Mouse (Mus musculus) embryonic stem cell, embryonic (primary cell): ENCODE data around the gene Rlf.

Experiments
- CTCF ChIA-PET, 4 experiments: fragments of 300-600 bp in 2 of 4; fragments of 350-600 bp in 2 of 4; sonication (Branson Sonifier 250); formaldehyde crosslinking; loops; one replicate each; lab custom pipeline; 2022; ENCODE audit warnings: inconsistent platforms in 2 of 4; lab: Charles Lee
- POLR2A ChIA-PET, 4 experiments: fragments of 300-600 bp in 2 of 4; fragments of 350-600 bp in 2 of 4; sonication (Branson Sonifier 250); formaldehyde crosslinking; loops; one replicate each; lab custom pipeline; 2022; ENCODE audit warnings: antibody characterized with exemption in 4 of 4, inconsistent platforms in 1 of 4; lab: Charles Lee

Rlf gene

GRCm38 (mm10) chr4:121214793-121215304 lies at the start of gene Rlf:
Gene Rlf, minus strand, starts transcription at chr4:121215084.
- ChIA-PET POLR2A (interaction anchor here (0.6 to 2.2 kb wide), 22 partner anchors 10 to 1745 kb away, joined by 3 to 20 read pairs (median 3); partner anchors contain the start of genes Smap2 (in 2 of the 4) and Exo5 (in 1 of the 4)), CTCF (interaction anchor here (0.6 to 1.0 kb wide), 4 partner anchors 12 to 900 kb away, joined by 3 to 6 read pairs (median 3); no protein-coding TSS in a partner anchor)

GRCm38 (mm10) chr4:121241612-121242000 lies 26.7 kb upstream of the Rlf start:
- ChIA-PET CTCF (interaction anchor here (0.6 to 1.0 kb wide), 11 partner anchors 9 to 1536 kb away, joined by 3 to 7 read pairs (median 3); partner anchors contain the start of gene Smap2 (in 1 of the 4)), POLR2A (interaction anchor here in 2 of 4 experiments (0.6 to 0.9 kb wide), 3 partner anchors 31 to 317 kb away, joined by 3 to 8 read pairs (median 4); partner anchors contain the start of gene Exo5 (in 1 of the 2))

- POLR2A ChIA-PET: interaction anchor here in 2 of 4 experiments (0.6 to 0.9 kb wide), 3 partner anchors 30 to 316 kb away, joined by 3 to 8 read pairs (median 4); partner anchors contain the start of gene Exo5 (in 1 of the 2)
- CTCF ChIA-PET: interaction anchor here in 3 of 4 experiments (0.5 to 1.0 kb wide), 9 partner anchors 8 to 1537 kb away, joined by 3 to 6 read pairs (median 4); partner anchors contain the start of gene Smap2 (in 1 of the 3)
Observed at GRCm38 (mm10) chr4:121240637-121241611, 26.0 kb upstream of the Rlf start.

DNA sequence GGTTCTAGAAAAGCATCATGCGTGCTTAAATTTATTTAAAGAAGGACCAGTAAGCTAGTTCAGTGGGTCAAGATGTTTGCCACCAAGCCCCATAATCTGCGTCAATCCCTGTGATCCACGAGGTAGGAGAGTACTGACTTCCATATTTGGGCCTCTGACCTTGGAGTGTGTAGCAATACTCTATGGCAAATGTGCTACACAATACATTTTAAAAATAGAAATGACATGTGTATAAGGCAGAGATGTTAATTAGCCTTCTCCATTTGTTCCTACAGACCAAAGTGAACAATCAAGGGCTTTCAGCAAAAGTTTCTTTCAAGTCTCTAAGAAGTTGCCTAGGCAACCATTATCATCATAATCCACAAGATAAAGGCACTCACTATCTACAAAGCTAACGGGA lies 25.0 kb upstream of the Rlf start:
- CTCF ChIA-PET: interaction anchor here in 3 of 4 experiments (0.5 to 0.8 kb wide), 5 partner anchors 92 to 1529 kb away, joined by 3 to 13 read pairs (median 4); no protein-coding TSS in a partner anchor
- POLR2A ChIA-PET: interaction anchor here in 1 of 4 experiments (0.5 to 0.8 kb wide), 2 partner anchors 11 to 322 kb away, joined by 3 to 4 read pairs; no protein-coding TSS in a partner anchor

- ChIA-PET CTCF (interaction anchor here (0.5 to 2.6 kb wide), 16 partner anchors 9 to 539 kb away, joined by 3 to 16 read pairs (median 4); partner anchors contain the start of genes Smap2 (in 1 of the 4) and Zmpste24 (in 1 of the 4)), POLR2A (interaction anchor here in 2 of 4 experiments (0.6 to 1.3 kb wide), 3 partner anchors 14 to 812 kb away, joined by 3 to 5 read pairs (median 3); partner anchors contain the start of gene Exo5 (in 1 of the 2))
Observed at GRCm38 (mm10) chr4:121231772-121232414, 17.0 kb upstream of the Rlf start.

DNA sequence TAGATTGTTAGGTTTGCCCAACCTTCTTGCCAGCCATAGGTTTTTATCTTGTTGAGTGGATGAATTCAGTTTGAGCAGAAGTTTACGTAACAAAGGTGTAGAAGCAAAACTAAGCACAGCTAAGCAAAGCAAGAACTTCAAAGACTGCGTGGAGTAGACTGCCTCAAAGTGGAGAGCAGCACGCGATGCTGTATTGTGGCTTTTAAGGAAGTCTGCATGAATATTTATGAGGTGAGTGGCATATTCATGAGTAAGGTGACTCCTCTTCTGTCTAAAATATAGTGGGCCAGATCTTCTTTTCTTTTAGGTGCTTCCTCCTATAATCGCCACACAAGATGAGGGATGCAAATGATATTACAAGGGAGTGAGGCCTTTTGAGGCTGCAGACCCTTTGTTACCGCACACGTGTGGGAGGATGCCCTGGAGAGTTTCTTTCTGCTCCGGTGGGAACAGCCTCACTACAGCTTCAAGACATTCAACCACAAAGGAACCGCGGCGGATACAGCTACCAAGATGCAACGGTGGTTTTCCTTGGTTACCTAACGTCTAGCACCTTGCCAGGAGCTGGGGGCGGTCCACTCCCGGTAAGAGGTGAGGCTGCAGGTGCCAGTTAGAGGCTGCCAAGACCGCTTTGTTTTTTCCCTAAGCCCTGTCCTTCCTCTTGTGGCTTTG lies 16.2 kb upstream of the Rlf start:
- ChIA-PET POLR2A (interaction anchor here in 3 of 4 experiments (0.6 to 1.3 kb wide), 7 partner anchors 15 to 359 kb away, joined by 3 to 8 read pairs (median 3); partner anchors contain the start of gene Exo5 (in 2 of the 3)), CTCF (interaction anchor here in 3 of 4 experiments (1.5 to 2.6 kb wide), 5 partner anchors 10 to 214 kb away, joined by 4 to 16 read pairs (median 6); partner anchors contain the start of gene Smap2 (in 1 of the 3))

DNA sequence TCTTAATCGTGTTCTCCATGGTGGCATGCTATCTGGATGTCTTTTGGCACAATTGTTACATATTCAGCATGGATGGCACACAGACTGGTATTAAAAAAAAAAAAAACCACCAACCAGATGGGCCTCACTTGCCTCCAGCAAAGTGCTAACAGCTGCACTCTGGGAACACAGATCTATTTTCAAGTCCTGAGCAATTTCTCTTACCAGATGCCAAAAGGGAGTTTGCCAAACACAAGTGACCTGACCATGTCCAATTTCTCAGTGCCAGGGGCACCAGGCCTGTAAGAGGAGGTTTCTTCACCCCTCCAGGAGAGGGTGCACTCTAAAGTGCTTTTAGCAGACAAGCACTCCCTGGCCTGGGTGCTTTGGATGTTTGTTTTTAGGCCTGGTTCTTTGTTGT lies 12.2 kb upstream of the Rlf start:
- POLR2A ChIA-PET: interaction anchor here in 2 of 4 experiments (0.7 to 1.1 kb wide), 2 partner anchors 13 to 491 kb away, joined by 3 read pairs; no protein-coding TSS in a partner anchor
- CTCF ChIA-PET: interaction anchor here in 2 of 4 experiments (1.0 to 1.9 kb wide), 2 partner anchors 198 to 258 kb away, joined by 4 to 7 read pairs; no protein-coding TSS in a partner anchor

- ChIA-PET POLR2A (no interaction called here), CTCF (no interaction called here)
Observed at GRCm38 (mm10) chr4:121225177-121225576, 10.3 kb upstream of the Rlf start.

DNA sequence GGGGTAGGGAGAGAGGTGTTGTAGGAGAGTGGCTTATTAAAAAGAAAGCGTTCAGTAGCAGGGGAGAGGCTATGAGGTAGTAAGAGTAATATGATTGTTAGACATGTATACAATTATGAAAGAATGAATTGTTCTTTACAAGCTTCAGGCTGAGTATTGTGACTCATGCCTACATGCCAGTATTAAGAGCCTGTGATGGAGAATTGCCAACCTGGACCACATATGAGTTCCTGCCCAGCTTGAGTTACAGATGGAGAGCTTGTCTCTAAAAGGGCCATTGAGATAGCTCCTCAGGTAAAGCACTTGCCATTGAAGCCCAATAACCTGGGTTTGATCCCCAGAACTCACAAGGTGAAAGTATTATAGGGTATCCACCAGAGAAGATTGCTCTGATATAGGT lies 8.3 kb upstream of the Rlf start:
- ChIA-PET POLR2A (interaction anchor here in 1 of 4 experiments (1.0 kb wide), 1 partner anchor 14 kb away, joined by 6 read pairs; no protein-coding TSS in a partner anchor), CTCF (interaction anchor here in 1 of 4 experiments (0.8 kb wide), 1 partner anchor 9 kb away, joined by 4 read pairs; no protein-coding TSS in a partner anchor)

- ChIA-PET CTCF (interaction anchor here in 1 of 4 experiments (1.4 kb wide), 1 partner anchor 187 kb away, joined by 3 read pairs; no protein-coding TSS in a partner anchor), POLR2A (no interaction called here)
Observed at GRCm38 (mm10) chr4:121216216-121216615, 1.3 kb upstream of the Rlf start.

DNA sequence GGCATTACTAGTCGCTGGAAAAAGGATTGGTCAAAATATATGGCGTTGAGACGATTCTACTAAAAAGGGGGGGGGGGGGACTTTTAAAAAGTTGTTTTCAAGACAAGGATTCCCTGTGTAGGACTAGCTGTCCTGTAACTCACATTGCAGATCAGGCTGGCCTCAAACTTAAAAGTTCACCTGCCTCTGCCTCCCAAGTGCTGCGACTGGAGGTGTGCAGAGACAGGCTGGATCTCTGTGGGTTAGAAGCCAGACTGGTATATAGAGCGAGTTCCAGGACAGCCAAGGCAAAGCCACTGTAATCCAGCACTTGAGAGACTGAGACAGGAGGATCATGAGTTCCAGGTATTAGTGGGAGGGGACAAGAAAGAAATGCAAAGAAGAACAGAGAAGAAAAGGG lies 605 bp upstream of the Rlf start:
- POLR2A ChIA-PET: interaction anchor here in 2 of 4 experiments (0.6 to 2.2 kb wide), 4 partner anchors 17 to 603 kb away, joined by 5 to 20 read pairs (median 14); no protein-coding TSS in a partner anchor
- CTCF ChIA-PET: no interaction called here

GRCm38 (mm10) chr4:121213936-121214792 lies 720 bp downstream of the Rlf start:
- ChIA-PET POLR2A (interaction anchor here (0.6 to 2.2 kb wide), 25 partner anchors 9 to 1745 kb away, joined by 3 to 20 read pairs (median 3); partner anchors contain the start of genes Smap2 (in 2 of the 4) and Exo5 (in 1 of the 4)), CTCF (interaction anchor here (0.6 to 1.0 kb wide), 5 partner anchors 11 to 1677 kb away, joined by 3 to 6 read pairs (median 3); no protein-coding TSS in a partner anchor)

DNA sequence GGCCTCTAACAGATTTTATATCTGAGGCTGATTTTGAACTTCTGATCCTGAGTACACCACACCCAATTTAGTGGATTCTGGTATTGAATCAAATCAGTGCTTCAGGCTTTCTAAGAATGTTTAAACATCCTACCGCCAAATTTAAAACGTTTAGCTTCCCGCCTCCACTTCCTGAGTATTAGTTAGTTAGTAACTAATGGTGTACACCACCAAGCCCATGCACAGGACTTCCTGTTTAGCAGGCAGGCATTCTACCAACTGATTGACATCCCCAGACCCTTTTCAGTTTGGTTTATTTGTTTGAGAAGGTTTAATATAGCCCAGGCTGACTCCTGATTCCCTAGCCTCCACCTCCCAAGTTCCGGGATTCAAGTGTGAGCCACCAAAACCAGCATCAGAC lies 6.0 kb downstream of the Rlf start:
- ChIA-PET CTCF (interaction anchor here in 1 of 4 experiments (0.9 kb wide), 1 partner anchor 358 kb away, joined by 3 read pairs; no protein-coding TSS in a partner anchor), POLR2A (interaction anchor here in 2 of 4 experiments (0.6 to 1.7 kb wide), 6 partner anchors 12 to 383 kb away, joined by 3 to 8 read pairs (median 5); no protein-coding TSS in a partner anchor)

- CTCF ChIA-PET: interaction anchor here in 1 of 4 experiments (0.6 kb wide), 1 partner anchor 34 kb away, joined by 4 read pairs; no protein-coding TSS in a partner anchor
- POLR2A ChIA-PET: interaction anchor here in 1 of 4 experiments (1.0 to 3.0 kb wide), 7 partner anchors 9 to 56 kb away, joined by 3 to 18 read pairs (median 5); partner anchors contain the start of gene Rlf
Observed at GRCm38 (mm10) chr4:121197856-121198255, 17.0 kb downstream of the Rlf start.

DNA sequence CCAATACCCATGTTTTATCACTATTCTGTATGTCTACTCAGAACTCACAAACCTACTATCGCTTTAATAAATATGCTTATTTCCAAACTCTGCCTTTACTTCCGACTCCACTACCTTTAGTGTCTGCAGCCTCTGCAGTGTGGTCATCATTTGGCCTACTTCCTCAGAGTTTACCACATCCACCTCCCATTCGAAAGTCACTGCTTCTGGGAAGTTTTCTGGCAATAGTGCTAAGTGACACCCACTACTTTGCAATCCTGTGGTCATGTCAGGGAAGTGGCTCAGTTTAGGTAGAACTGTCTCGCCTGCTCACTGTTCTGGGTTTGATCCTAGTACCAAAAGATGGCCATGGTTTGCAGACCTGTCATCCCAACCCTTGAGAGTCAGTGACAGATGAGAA lies 17.9 kb downstream of the Rlf start:
- ChIA-PET POLR2A (interaction anchor here in 3 of 4 experiments (0.6 to 3.0 kb wide), 11 partner anchors 10 to 1824 kb away, joined by 3 to 18 read pairs (median 5); partner anchors contain the start of gene Rlf (in 1 of the 3)), CTCF (interaction anchor here in 1 of 4 experiments (0.8 kb wide), 1 partner anchor 169 kb away, joined by 5 read pairs; no protein-coding TSS in a partner anchor)
